Mouse (Mus musculus) 3134 (cell line): ENCODE results near the gene Shank2.

Experiments
- DNase-seq: peaks from one replicate; pipeline ENCODE4 v3.0.0-alpha.2; 2011; ENCODE audit warnings: low spot score; ENCODE audit not compliant: insufficient read length; ENCODE audit errors: extremely low read depth

Shank2 gene

GRCm38 (mm10) chr7:144408464-144409000 lies 406.8 kb downstream of the Shank2 start:
- DNase-seq = no peak

DNA sequence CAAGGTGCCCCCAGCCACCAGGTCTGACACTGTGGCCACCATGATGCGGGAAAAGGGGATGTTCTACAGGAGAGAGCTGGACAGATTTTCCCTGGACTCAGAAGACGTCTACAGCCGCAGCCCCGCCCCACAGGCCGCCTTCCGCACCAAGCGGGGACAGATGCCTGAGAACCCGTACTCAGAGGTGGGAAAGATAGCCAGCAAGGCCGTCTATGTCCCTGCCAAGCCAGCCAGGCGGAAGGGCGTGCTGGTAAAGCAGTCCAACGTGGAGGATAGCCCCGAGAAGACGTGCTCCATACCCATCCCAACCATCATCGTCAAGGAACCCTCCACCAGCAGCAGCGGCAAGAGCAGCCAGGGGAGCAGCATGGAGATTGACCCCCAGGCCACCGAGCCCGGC lies 408.0 kb downstream of the Shank2 start:
- DNase-seq = no peak

GRCm38 (mm10) chr7:144411967-144412906 lies 410.5 kb downstream of the Shank2 start:
- DNase-seq = no peak

GRCm38 (mm10) chr7:144414632-144415031 lies 412.9 kb downstream of the Shank2 start:
- no peak for DNase-seq

GRCm38 (mm10) chr7:144415795-144416194 lies 414.1 kb downstream of the Shank2 start:
- no peak for DNase-seq

GRCm38 (mm10) chr7:144417234-144417633 lies 415.5 kb downstream of the Shank2 start:
- no peak for DNase-seq

- peak; percentile 82 for DNase-seq
Measured at GRCm38 (mm10) chr7:144417644-144418343, 416.1 kb downstream of the Shank2 start.

DNA sequence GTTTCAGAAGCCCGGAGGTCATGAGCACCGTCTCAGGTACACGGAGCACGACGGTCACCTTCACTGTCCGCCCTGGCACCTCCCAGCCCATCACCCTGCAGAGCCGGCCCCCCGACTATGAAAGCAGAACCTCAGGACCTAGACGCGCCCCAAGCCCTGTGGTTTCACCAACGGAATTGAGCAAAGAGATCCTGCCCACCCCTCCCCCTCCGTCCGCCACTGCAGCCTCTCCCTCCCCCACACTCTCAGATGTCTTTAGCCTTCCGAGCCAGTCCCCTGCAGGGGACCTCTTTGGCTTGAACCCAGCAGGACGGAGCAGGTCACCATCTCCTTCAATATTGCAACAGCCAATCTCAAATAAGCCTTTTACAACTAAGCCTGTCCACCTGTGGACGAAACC lies 418.8 kb downstream of the Shank2 start:
- no peak for DNase-seq

DNA sequence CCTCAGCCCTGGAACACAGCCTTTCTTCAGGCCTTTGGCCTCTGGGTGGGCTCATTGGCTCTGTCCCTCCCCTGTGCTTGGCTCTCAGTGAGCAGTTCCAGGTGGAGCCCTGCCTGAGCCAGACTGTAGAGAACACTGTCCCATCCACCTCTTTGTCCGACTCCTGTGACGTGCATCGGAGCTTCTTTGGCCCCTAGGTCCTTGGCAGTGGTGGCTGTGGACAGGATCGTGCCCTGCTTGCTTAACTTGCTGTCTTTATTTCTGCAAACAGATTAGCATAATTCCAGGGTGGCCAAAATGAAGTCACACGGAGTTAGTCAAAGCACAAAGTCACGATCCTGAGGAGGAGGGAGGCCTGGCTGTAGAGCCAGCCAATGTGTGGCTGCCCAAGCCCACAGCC lies 419.8 kb downstream of the Shank2 start:
- no peak for DNase-seq

DNA sequence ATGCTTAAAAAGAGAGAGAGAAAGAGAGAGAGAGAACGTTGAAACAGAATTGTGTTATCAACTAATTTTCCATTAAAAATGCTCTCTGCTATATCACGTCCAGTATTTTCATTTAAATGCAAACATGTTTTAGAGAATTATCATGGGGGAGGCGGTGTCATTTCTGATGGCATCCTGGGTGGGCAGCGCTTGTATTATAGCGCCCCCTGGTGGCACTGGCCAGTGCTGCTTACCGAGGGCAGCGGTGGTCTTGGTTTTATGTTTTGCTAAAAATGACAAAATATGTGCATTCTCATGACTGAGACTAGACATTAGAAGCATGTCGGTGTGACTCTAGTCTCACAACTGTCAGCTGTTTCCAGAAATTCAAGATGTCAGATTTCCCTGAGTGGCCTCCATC lies 424.2 kb downstream of the Shank2 start:
- no peak for DNase-seq

GRCm38 (mm10) chr7:144426594-144426993 lies 424.9 kb downstream of the Shank2 start:
- DNase-seq = no peak

GRCm38 (mm10) chr7:144427460-144427859 lies 425.7 kb downstream of the Shank2 start:
- DNase-seq = no peak

- DNase-seq = no peak
Measured at GRCm38 (mm10) chr7:144432920-144433319, 431.2 kb downstream of the Shank2 start.

GRCm38 (mm10) chr7:144438811-144439210 lies 437.1 kb downstream of the Shank2 start:
- DNase-seq = no peak

DNA sequence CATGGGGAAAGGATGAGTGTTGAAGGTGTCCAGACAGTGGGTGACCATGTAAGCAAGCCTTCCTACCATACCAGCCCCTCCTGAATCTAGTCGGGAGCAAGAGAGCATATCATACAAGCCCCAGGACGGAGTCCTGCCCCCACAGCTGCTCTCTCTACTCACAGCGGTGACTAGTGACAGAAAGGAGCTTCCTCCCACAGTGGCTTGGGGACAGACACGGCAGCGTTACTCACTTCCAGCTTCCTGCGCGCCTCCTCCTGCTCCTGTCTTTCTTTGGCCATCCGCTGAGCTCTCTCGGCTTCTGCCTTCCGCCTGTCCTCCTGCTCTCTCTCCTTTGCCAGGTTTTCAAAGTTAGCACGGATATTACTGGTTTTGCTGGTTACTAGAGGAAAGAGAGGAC lies 439.7 kb downstream of the Shank2 start:
- DNase-seq = no peak

GRCm38 (mm10) chr7:144441976-144442375 lies 440.2 kb downstream of the Shank2 start:
- no peak for DNase-seq

GRCm38 (mm10) chr7:144444788-144445187 lies 443.1 kb downstream of the Shank2 start:
- DNase-seq = no peak

DNA sequence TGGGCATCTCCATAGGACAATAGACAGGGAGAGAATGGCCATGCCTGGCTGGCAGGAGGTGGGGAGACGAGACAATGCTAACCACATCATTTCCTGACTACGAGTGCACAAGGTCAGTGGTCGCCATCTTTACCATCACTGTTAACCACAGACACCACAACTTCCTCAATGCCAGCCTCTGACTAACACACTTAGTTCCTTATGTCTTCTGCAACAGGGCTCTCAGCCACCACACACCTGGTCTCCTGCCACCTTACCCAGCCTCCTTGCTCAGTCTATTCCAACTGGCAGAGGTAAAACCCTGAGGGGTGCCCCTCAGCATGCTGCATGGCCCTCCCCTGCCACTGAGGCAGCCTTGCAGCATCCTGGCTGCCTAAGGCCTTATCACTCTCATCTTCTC lies 445.4 kb downstream of the Shank2 start:
- DNase-seq = peak; percentile 54

DNA sequence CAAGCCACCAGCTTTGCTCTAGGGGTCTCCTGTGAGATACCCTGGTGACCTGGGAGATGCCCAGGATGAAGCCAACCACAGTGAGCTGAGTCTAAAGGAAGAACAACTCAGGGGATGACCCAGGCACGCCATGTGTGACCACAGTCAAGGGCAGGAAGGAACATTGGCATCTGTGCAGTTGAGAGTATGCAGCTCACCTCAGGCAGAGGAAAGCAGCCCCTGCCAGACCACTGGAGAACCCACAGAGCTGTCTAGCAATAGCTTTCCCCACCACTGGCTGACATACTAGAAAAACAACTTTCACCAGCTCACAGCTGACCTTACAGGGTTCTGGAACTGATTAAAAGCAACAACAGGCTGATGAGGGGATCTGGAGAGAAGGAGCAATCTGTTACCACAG lies 446.5 kb downstream of the Shank2 start:
- DNase-seq = no peak

GRCm38 (mm10) chr7:144449637-144450570 lies 448.2 kb downstream of the Shank2 start:
- peak; percentile 87 for DNase-seq
